Mouse (Mus musculus) midbrain, embryonic 14.5 days (tissue): Measurements from ENCODE around the gene Fam117b. TPM values are rescaled to one million over a fixed set of nuclear protein-coding genes. Genes with fewer than 3 reads are reported as not detected.

ENCODE experiments used
- ATAC-seq: fragments of 200-750 bp; cut with Nextera tagmentation; 2 replicates; pipeline ENCODE4 v1.8.0; 2017; ENCODE audit warnings: moderate number of reproducible peaks, moderate library complexity; ENCODE audit not compliant: low FRiP score, low TSS enrichment
- DNase-seq: peaks from one replicate; pipeline ENCODE4 v3.0.0-alpha.2; 2015
- H3K27ac ChIP-seq: fragments of 300-500 bp; sonication (generic); replicated peaks from 2 replicates; pipeline ENCODE4 v1.5.1; 2014; ENCODE audit warnings: mild to moderate bottlenecking, low read depth, low read length, moderate library complexity
- H3K27me3 ChIP-seq: fragments of 300-500 bp; sonication (generic); 2 replicates; pipeline ENCODE4 v1.6.1; 2014; ENCODE audit warnings: low read length, control low read depth, mixed read lengths; ENCODE audit not compliant: control insufficient read depth, insufficient read depth
- H3K36me3 ChIP-seq: fragments of 300-500 bp; sonication (generic); 2 replicates; pipeline ENCODE4 v1.6.1; 2014; ENCODE audit warnings: low read length, control low read depth; ENCODE audit not compliant: control insufficient read depth, insufficient read depth
- H3K4me1 ChIP-seq: fragments of 300-500 bp; sonication (generic); 2 replicates; pipeline ENCODE4 v1.6.1; 2014; ENCODE audit warnings: mild to moderate bottlenecking, antibody characterized with exemption, low read length, control low read depth; ENCODE audit not compliant: control insufficient read depth, insufficient read depth
- H3K4me2 ChIP-seq: fragments of 300-500 bp; sonication (generic); 2 replicates; pipeline ENCODE4 v1.6.1; 2014; ENCODE audit warnings: mild to moderate bottlenecking, low read length, moderate library complexity
- H3K4me3 ChIP-seq: fragments of 300-500 bp; sonication (generic); replicated peaks from 2 replicates; pipeline ENCODE4 v1.5.1; 2014; ENCODE audit warnings: low read depth, low read length
- H3K9ac ChIP-seq: fragments of 300-500 bp; sonication (generic); replicated peaks from 2 replicates; pipeline ENCODE4 v1.6.1; 2014; ENCODE audit warnings: mild to moderate bottlenecking, low read length, moderate library complexity
- H3K9me3 ChIP-seq: fragments of 300-500 bp; sonication (generic); 2 replicates; pipeline ENCODE4 v1.6.1; 2016; ENCODE audit warnings: low read length, control low read depth, mixed read lengths; ENCODE audit not compliant: control insufficient read depth
- WGBS: fragments of 180-500 bp; shearing (Covaris S2); extraction: QIAGEN DNeasy Blood & Tissue Kit; methylation state at CpG from one replicate; pipeline ENCODE4 v1.1.7; 2014; 5-methylcytosine and 5-hydroxymethylcytosine counted together
- polyA plus RNA-seq: library from polyadenylated mRNA; unstranded; fragments of >200 nt; fragmentation: Nextera tagmentation; extraction: Ambion mirVana; gene quantifications from 2 replicates; pipeline ENCODE4 v1.2.1, GENCODE M21; 2014

Fam117b gene
- polyA plus RNA-seq, 1 experiment from 2014 or later, result 65.6 TPM

- Histone ChIP-seq H3K4me1 (no peaks in the 10 kb centered on the region), H3K27ac (no peak overlapping the region), H3K36me3 (no peaks in the 10 kb centered on the region), H3K27me3 (no peaks in the 10 kb centered on the region), H3K4me2 (no peak overlapping the region), H3K9me3 (no peaks in the 10 kb centered on the region), H3K4me3 (no peak overlapping the region), H3K9ac (no peak overlapping the region)
- DNase-seq, result no peak
- no peak for ATAC-seq
- WGBS, result 93% methylated on average over 13 of the region's 13 CpGs
These were observed 5.8 kb upstream of the Fam117b start for GRCm38 (mm10) chr1:59906819-59907521.

GRCm38 (mm10) chr1:59907700-59908099 lies 5.1 kb upstream of the Fam117b start:
- H3K9me3 ChIP-seq, result no peaks in the 10 kb centered on the region
- no peak for ATAC-seq
- 36% methylated on average over 2 of the region's 2 CpGs for WGBS

DNA sequence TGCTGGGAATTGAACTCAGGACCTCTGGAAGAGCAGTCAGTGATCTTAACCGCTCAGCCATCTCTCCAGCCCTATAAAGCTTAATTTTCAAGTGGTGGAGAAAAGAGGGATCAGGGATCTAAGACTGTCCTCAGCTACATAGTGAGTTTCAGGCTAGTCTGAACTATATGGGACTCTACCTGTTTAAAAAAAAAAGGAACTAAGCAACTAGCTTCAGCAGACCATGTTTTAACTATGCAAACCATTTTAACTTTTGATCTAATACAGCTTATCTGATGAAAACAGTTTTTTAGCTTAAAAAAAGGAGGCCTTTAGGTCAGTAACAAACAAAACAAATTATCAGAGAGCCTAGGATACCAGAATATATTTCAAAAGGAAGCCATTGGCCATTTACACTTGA lies 1.9 kb upstream of the Fam117b start:
- DNase-seq (no peak), ATAC-seq (no peak)
- Histone ChIP-seq H3K9ac (no peak overlapping the region), H3K27me3 (no peaks in the 10 kb centered on the region), H3K9me3 (no peaks in the 10 kb centered on the region), H3K27ac (no peak overlapping the region), H3K4me2 (no peak overlapping the region), H3K4me1 (peaks cover 21% of the 10 kb centered on the region), H3K36me3 (no peaks in the 10 kb centered on the region), H3K4me3 (no peak overlapping the region)
- 88% methylated on average over 1 of the region's 1 CpGs for WGBS

More at GRCm38 (mm10) chr1:59907700-59908099, 5.1 kb upstream of the Fam117b start:
- Histone ChIP-seq H3K4me3 (no peak overlapping the region), H3K27ac (no peak overlapping the region), H3K4me2 (no peak overlapping the region), H3K27me3 (no peaks in the 10 kb centered on the region), H3K9ac (no peak overlapping the region), H3K4me1 (no peaks in the 10 kb centered on the region), H3K36me3 (no peaks in the 10 kb centered on the region)
- no peak for DNase-seq

GRCm38 (mm10) chr1:59913195-59913868 lies 526 bp downstream of the Fam117b start:
- no peaks in the 10 kb centered on the region for H3K27me3 ChIP-seq
- no peaks in the 10 kb centered on the region for H3K36me3 ChIP-seq
- peak; percentile 69 for ATAC-seq
- peak overlapping the region; percentile 98 for H3K27ac ChIP-seq
- peaks cover 24% of the 10 kb centered on the region for H3K4me1 ChIP-seq
- no peaks in the 10 kb centered on the region for H3K9me3 ChIP-seq
- WGBS, result under 1% methylated on average over 95 of the region's 98 CpGs
- DNase-seq, result peak; percentile 68
- H3K9ac ChIP-seq, result peak overlapping the region; percentile 99
- H3K4me2 ChIP-seq, result peak overlapping the region; percentile 80
- H3K4me3 ChIP-seq, result peak overlapping the region; percentile 97

- Histone ChIP-seq H3K9ac (peak overlapping the region; percentile 99), H3K36me3 (no peaks in the 10 kb centered on the region), H3K9me3 (no peaks in the 10 kb centered on the region), H3K27me3 (no peaks in the 10 kb centered on the region), H3K4me1 (peaks cover 24% of the 10 kb centered on the region), H3K27ac (peak overlapping the region; percentile 98), H3K4me3 (peak overlapping the region; percentile 97), H3K4me2 (peak overlapping the region; percentile 80)
- ATAC-seq (no peak), DNase-seq (peak; percentile 54)
- WGBS, result 6% methylated on average over 12 of the region's 12 CpGs
These were observed 1.0 kb downstream of the Fam117b start for GRCm38 (mm10) chr1:59913869-59914225.

DNA sequence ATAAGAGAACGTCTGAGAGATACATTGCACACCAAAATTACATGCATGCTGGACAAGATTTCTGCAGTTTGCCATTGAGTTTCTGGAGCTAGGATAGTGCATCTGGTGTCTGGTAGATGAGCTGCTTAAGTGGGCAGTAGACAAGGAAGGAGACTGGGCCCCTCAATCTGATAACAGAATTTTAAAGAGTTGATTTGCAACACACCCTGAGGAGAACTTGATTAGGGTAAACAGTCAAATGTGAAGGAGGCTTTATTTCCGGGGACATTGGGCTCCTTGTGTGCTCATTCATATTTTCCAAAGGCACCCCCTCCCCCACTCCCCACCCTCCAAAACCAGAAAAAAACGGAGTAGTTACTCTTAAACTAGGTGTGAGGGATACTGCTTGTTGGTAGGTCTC lies 2.0 kb downstream of the Fam117b start:
- Histone ChIP-seq H3K27me3 (no peaks in the 10 kb centered on the region), H3K4me2 (peak overlapping the region; percentile 80), H3K9ac (peak overlapping the region; percentile 99; the same call in 1 of the 2 replicates), H3K36me3 (no peaks in the 10 kb centered on the region), H3K4me3 (peak overlapping the region; percentile 97), H3K4me1 (peaks cover 24% of the 10 kb centered on the region), H3K27ac (no peak overlapping the region), H3K9me3 (no peaks in the 10 kb centered on the region)
- ATAC-seq, result no peak
- DNase-seq, result no peak
- WGBS, result 80% methylated on average over 3 of the region's 3 CpGs

DNA sequence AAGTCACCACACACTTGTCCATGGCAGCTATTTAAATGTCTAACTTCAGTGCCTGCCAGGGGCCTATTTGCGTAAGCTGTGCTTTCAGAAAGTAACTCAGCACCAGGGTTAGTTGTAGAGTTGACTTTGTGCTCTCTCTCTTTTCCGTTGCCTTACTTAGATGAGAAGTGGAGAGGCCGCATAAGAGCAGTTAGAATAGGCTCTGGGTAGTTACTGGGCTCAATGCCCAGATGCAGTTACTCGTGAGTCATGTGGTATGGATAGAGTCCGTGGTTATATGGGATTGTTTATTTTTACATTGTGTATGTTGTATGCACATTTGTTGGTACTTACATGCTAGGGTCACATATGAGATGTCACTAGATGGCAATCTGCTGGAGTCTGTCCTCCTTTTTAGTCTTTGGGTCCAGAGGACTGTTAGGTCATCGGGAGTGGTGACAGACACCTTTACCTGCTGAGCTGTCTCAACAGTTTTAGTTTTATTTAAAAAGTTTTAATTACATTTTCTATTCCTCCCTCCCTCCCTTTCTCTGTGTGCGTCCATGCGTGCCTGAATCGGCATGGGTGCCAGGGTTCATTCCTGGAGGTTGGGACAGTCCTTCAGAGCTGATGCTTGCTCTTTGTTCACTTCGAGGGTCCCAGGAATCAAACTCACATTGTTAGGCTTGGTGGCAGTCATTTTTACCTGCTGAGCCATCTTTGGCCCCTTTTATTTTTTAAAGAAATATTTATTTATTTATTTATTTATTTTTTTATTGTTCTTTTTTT lies 3.2 kb downstream of the Fam117b start:
- WGBS, result 67% methylated on average over 10 of the region's 10 CpGs
- H3K27ac ChIP-seq, result no peak overlapping the region
- no peaks in the 10 kb centered on the region for H3K27me3 ChIP-seq
- H3K9me3 ChIP-seq, result no peaks in the 10 kb centered on the region
- ATAC-seq, result no peak
- no peaks in the 10 kb centered on the region for H3K36me3 ChIP-seq
- H3K4me2 ChIP-seq, result peak overlapping the region; percentile 80
- no peak for DNase-seq
- H3K9ac ChIP-seq, result no peak overlapping the region
- peaks cover 24% of the 10 kb centered on the region for H3K4me1 ChIP-seq
- no peak overlapping the region for H3K4me3 ChIP-seq

GRCm38 (mm10) chr1:59917401-59917800 lies 4.6 kb downstream of the Fam117b start:
- H3K27ac ChIP-seq, result no peak overlapping the region
- no peak for ATAC-seq
- H3K27me3 ChIP-seq, result no peaks in the 10 kb centered on the region
- no peak overlapping the region for H3K4me3 ChIP-seq
- no peak for DNase-seq
- peaks cover 24% of the 10 kb centered on the region for H3K4me1 ChIP-seq
- H3K4me2 ChIP-seq, result no peak overlapping the region
- WGBS, result 85% methylated on average over 3 of the region's 3 CpGs
- H3K9ac ChIP-seq, result no peak overlapping the region
- H3K36me3 ChIP-seq, result no peaks in the 10 kb centered on the region
- no peaks in the 10 kb centered on the region for H3K9me3 ChIP-seq
